Mouse (Mus musculus) liver, postnatal 0 days (tissue): ENCODE data around the gene Zbtb9.

Experiments used
- CTCF ChIP-seq: sonication (generic); IDR thresholded peaks from 2 replicates; pipeline ENCODE4 v1.5.1; 2016; ENCODE audit warnings: antibody characterized with exemption, low read depth
- EP300 ChIP-seq: IDR thresholded peaks from 2 replicates; pipeline ENCODE4 v1.6.1; 2016; ENCODE audit warnings: antibody characterized with exemption, low read depth, mild to moderate bottlenecking

DNA sequence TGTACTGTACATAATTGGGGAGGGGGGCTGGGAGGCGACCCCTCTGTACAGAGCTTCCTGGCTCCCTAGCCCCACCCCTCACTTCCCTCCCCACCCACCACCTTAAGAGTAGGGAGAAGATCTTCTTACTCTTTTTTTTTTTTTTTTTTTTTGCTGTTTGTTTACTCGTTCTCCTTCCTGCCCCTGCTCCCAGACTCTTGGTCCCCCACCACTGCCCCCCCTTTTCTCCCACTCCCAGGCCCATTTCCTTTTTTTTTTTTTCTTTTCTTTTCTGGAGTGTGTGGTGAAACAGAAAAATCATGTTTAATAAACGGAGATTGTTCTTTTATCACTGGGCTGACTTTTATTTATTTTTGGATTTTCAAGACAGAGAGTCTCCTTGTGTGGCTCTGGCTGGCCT, 860 bp upstream of the Zbtb9 start:
- no peak for TF ChIP-seq CTCF
- no peak for TF ChIP-seq EP300
